Mouse (Mus musculus) erythroblast, embryonic 14.5 days (primary cell): ENCODE results near the gene Lss.

Experiments
- GATA1 ChIP-seq: IDR thresholded peaks from 2 replicates; pipeline ENCODE4 v1.6.1; 2012; ENCODE audit warnings: low read length, inconsistent platforms, mixed read lengths
- TAL1 ChIP-seq: IDR thresholded peaks from 3 replicates; pipeline ENCODE4 v1.6.1; 2012; ENCODE audit warnings: low read length, inconsistent platforms, mixed read lengths

- TF ChIP-seq GATA1 = no peak
- TF ChIP-seq TAL1 = no peak
These were observed 38.8 kb downstream of the Lss start for GRCm38 (mm10) chr10:76569996-76570685.
